In genomic region chr8:96068306-96068705, GRCm38 (mm10) we compare ENCODE assay signal across 35 mouse cellular contexts.
"Had no signal": no experiment of that assay in that cellular context is flagged by ENCODE, and none has a peak within 500 bp of the region (broad histone marks: within the 10 kb centered on the region; RNA-seq: fewer than 3 reads in every experiment).

No protein-coding gene starts in this region.

- H3K9ac ChIP-seq: heart, embryonic 12.5 days; heart, embryonic 13.5 days; heart, embryonic 15.5 days; hindbrain, embryonic 12.5 days; hindbrain, embryonic 13.5 days; hindbrain, embryonic 14.5 days; hindbrain, embryonic 15.5 days; intestine, embryonic 15.5 days; kidney, embryonic 15.5 days had no signal

- H3K4me1 ChIP-seq: heart, embryonic 10.5 days; heart, embryonic 12.5 days; heart, embryonic 13.5 days; heart, embryonic 15.5 days; hindbrain, embryonic 10.5 days; hindbrain, embryonic 12.5 days; hindbrain, embryonic 13.5 days; hindbrain, embryonic 15.5 days; intestine, embryonic 15.5 days; kidney, embryonic 15.5 days had no signal

- H3K27ac ChIP-seq: heart, embryonic 10.5 days; heart, embryonic 13.5 days; heart, embryonic 15.5 days; hindbrain, embryonic 10.5 days; hindbrain, embryonic 12.5 days; hindbrain, embryonic 13.5 days; hindbrain, embryonic 14.5 days; hindbrain, embryonic 15.5 days; hindbrain, postnatal 0 days; intestine, embryonic 15.5 days; kidney, embryonic 15.5 days; kidney, postnatal 0 days; layer of hippocampus, adult 2 months had no signal

- ATAC-seq: hindbrain, embryonic 16.5 days; hindbrain, postnatal 0 days; inflammation-experienced regulatory T-cells, adult 6 months; intestine, embryonic 15.5 days; intestine, embryonic 16.5 days; intestine, postnatal 0 days had no signal

- H3K36me3 ChIP-seq: heart, embryonic 10.5 days; heart, embryonic 12.5 days; heart, embryonic 13.5 days; heart, embryonic 15.5 days; hindbrain, embryonic 10.5 days; hindbrain, embryonic 12.5 days; hindbrain, embryonic 13.5 days; hindbrain, embryonic 15.5 days; intestine, embryonic 15.5 days; kidney, embryonic 15.5 days had no signal

- H3K4me3 ChIP-seq: heart, embryonic 10.5 days; heart, embryonic 12.5 days; heart, embryonic 13.5 days; heart, embryonic 15.5 days; hindbrain, embryonic 10.5 days; hindbrain, embryonic 12.5 days; hindbrain, embryonic 13.5 days; hindbrain, embryonic 15.5 days; intestine, embryonic 15.5 days; kidney, embryonic 15.5 days; layer of hippocampus, adult 2 months had no signal

- DNase-seq: heart, postnatal 10 days; heart, postnatal 14 days; heart, postnatal 36 days; heart, postnatal 4 days; kidney, adult 11 months; kidney, adult 18-20 months; kidney, adult 2 months; kidney, adult 8-10 months; kidney, adult 9 months; kidney, postnatal 10 days; kidney, postnatal 14 days; kidney, postnatal 25 days; kidney, postnatal 36 days; kidney, postnatal 4 days; layer of hippocampus, adult 9-11 months; layer of hippocampus, postnatal 36 days had no signal

- H3K9me3 ChIP-seq: heart, embryonic 10.5 days; heart, embryonic 12.5 days; heart, embryonic 13.5 days; heart, embryonic 15.5 days; hindbrain, embryonic 10.5 days; hindbrain, embryonic 12.5 days; hindbrain, embryonic 13.5 days; hindbrain, embryonic 15.5 days; intestine, embryonic 15.5 days; kidney, embryonic 15.5 days had no signal

- H3K4me2 ChIP-seq: heart, embryonic 11.5 days; heart, embryonic 12.5 days; heart, embryonic 13.5 days; heart, embryonic 15.5 days; hindbrain, embryonic 12.5 days; hindbrain, embryonic 13.5 days; hindbrain, embryonic 14.5 days; hindbrain, embryonic 15.5 days; intestine, embryonic 15.5 days; kidney, embryonic 15.5 days had no signal

- H3K27me3 ChIP-seq: heart, embryonic 12.5 days; heart, embryonic 13.5 days; heart, embryonic 15.5 days; hindbrain, embryonic 12.5 days; hindbrain, embryonic 13.5 days; hindbrain, embryonic 15.5 days; intestine, embryonic 15.5 days; kidney, embryonic 15.5 days had no signal
